Mouse (Mus musculus): ENCODE measurements around the gene Tmem161b.
A peak's percentile ranks its signal among the peaks of the same experiment; 100 is the strongest.
"Not testable (repeated sequence)": the region's sequence is repeated elsewhere in the genome, so short reads cannot be mapped to it uniquely, and the experiment has no call there.

Tmem161b gene

GRCm38 (mm10) chr13:84221820-84222681 lies at the start of gene Tmem161b:
Gene Tmem161b (plus strand): TSS chr13:84222296.
- DNase-seq: peak; percentile 93

GRCm38 (mm10) chr13:84185835-84186234 lies 36.3 kb upstream of the Tmem161b start:
- not testable (repeated sequence) for DNase-seq

- DNase-seq: no peak
These were observed 29.4 kb upstream of the Tmem161b start for GRCm38 (mm10) chr13:84192723-84193122.

- no peak for DNase-seq
These were observed 541 bp downstream of the Tmem161b start for GRCm38 (mm10) chr13:84222682-84222992.

- no peak for DNase-seq
These were observed 922 bp downstream of the Tmem161b start for GRCm38 (mm10) chr13:84223018-84223417.

GRCm38 (mm10) chr13:84234019-84234418 lies 11.9 kb downstream of the Tmem161b start:
- DNase-seq: peak; percentile 24

GRCm38 (mm10) chr13:84236768-84237167 lies 14.7 kb downstream of the Tmem161b start:
- DNase-seq: no peak

- DNase-seq: no peak
These were observed 16.1 kb downstream of the Tmem161b start for GRCm38 (mm10) chr13:84238184-84238583.

- no peak for DNase-seq
These were observed 26.0 kb downstream of the Tmem161b start for GRCm38 (mm10) chr13:84248065-84248464.

- DNase-seq: no peak
These were observed 29.2 kb downstream of the Tmem161b start for GRCm38 (mm10) chr13:84251295-84251694.

GRCm38 (mm10) chr13:84255047-84255446 lies 33.0 kb downstream of the Tmem161b start:
- no peak for DNase-seq

- DNase-seq: not testable (repeated sequence)
These were observed 42.3 kb downstream of the Tmem161b start for GRCm38 (mm10) chr13:84264418-84264817.

GRCm38 (mm10) chr13:84276246-84276645 lies 54.1 kb downstream of the Tmem161b start:
- no peak for DNase-seq

GRCm38 (mm10) chr13:84280352-84280751 lies 58.3 kb downstream of the Tmem161b start:
- no peak for DNase-seq

- no peak for DNase-seq
These were observed 60.9 kb downstream of the Tmem161b start for GRCm38 (mm10) chr13:84282966-84283365.

- no peak for DNase-seq
These were observed 62.9 kb downstream of the Tmem161b start for GRCm38 (mm10) chr13:84284764-84285558.

- no peak for DNase-seq
These were observed 63.5 kb downstream of the Tmem161b start for GRCm38 (mm10) chr13:84285559-84285945.

- DNase-seq: no peak
These were observed 77.5 kb downstream of the Tmem161b start for GRCm38 (mm10) chr13:84299445-84300053.

- no peak for DNase-seq
These were observed 121.2 kb downstream of the Tmem161b start for GRCm38 (mm10) chr13:84343272-84343671.

GRCm38 (mm10) chr13:84343691-84344495 lies 121.8 kb downstream of the Tmem161b start:
- DNase-seq: no peak

GRCm38 (mm10) chr13:84344711-84345110 lies 122.6 kb downstream of the Tmem161b start:
- DNase-seq: no peak

- DNase-seq: no peak
These were observed 123.0 kb downstream of the Tmem161b start for GRCm38 (mm10) chr13:84345114-84345513.
